Mouse (Mus musculus) spleen, adult 18-20 months (tissue): ENCODE measurements around the gene Scel.

Source experiments
- DNase-seq, 2 experiments: peaks; one replicate each; pipeline ENCODE4 v3.0.0; 2022; ENCODE audit warnings: mixed read lengths in 2 of 2

The Scel gene

GRCm38 (mm10) chr14:103653800-103654199, 140.7 kb downstream of the Scel start:
- DNase-seq, result no peak

- DNase-seq, result no peak
Observed at GRCm38 (mm10) chr14:103655448-103655847, 142.3 kb downstream of the Scel start.

GRCm38 (mm10) chr14:103657876-103658275, 144.7 kb downstream of the Scel start:
- DNase-seq, result no peak
